Mouse (Mus musculus) fibroblast of lung, adult 2 months (primary cell): ENCODE measurements around the gene Dhx57.
"Not testable (repeated sequence)": the region's sequence is repeated elsewhere in the genome, so short reads cannot be mapped to it uniquely, and the experiment has no call there.

Experiments
- DNase-seq: peaks from one replicate; pipeline ENCODE4 v3.0.0-alpha.2; 2011; ENCODE audit warnings: low read depth

The Dhx57 gene

DNA sequence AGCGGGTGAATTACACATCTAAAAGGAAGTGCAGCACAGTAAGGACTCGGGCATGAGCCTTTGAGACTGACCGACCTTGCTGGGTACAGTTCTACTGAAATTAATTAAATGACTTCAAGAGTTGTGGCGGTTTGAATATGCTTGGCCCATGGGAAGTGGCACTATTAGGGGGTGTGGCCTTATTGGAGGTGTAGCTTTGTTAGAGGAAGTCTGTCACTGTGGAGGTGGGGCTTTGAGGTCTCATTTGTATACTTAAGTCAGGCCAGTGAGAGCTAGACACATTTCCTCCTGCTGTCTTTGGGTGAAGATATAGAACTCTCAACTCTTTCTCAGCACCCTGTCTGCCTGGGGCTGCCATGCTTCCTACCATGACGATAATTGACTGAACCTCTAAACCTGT is 35.9 kb downstream of the Dhx57 start:
- DNase-seq, result no peak

GRCm38 (mm10) chr17:80252757-80253525 is 37.3 kb downstream of the Dhx57 start:
- no peak for DNase-seq

DNA sequence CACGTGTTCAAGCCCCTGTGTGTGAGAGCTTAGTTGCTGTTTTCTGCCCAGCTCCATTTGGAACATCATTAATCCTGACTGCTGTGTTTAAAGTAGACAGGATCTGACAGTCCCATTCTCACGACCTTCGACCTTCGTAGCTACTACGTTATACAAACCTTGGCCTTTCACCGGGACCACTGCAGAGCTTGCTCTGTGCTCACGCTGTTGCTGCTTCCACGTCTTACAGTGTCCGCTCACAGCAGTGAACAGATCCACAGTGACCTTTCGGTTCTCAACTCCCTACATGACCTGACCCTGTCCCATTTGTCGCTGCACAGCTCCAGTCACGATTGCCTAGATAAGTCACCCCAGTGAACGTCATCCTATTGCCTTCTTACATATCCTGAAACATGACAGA is 47.2 kb downstream of the Dhx57 start:
- no peak for DNase-seq

GRCm38 (mm10) chr17:80241594-80241993 is 48.7 kb downstream of the Dhx57 start:
- no peak for DNase-seq

DNA sequence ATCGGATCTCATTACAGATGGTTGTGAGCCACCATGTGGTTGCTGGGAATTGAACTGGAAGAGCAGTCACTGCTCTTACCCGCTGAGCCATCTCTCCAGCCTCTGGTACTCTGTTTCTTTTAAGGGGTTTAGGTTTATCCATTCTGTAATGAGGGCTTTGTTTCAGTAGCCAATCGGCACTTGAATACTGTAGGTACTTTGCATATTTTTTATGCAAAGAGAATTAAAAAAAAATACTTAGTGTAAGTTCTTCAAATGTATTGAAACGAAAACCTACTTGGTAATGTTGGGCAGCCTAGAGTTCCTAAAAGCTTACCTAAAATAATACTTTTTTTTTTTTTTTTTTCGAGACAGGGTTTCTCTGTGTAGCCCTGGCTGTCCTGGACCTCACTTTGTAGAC is 52.8 kb downstream of the Dhx57 start:
- no peak for DNase-seq

DNA sequence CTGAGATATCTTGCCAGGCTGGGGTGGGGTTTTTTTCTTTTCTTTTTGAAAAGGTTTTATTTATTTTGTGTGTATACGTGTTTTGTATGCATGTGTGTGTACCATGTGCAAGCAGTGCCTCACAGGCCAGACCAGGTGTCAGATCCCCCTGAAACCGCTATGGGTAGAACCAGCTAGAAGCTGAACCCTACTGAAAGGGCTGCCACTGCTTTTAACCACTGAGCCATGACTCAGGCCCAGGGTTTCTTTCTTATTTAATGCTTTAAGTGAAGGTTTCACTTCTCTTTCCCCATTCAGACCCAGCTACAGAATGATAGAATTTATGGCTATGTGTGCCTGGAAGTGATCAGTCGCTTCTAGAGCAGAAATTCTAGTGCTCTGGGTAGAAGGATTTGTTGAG is 53.5 kb downstream of the Dhx57 start:
- no peak for DNase-seq

- no peak for DNase-seq
These were observed 54.8 kb downstream of the Dhx57 start for GRCm38 (mm10) chr17:80235477-80235876.

- DNase-seq, result no peak
These were observed 55.9 kb downstream of the Dhx57 start for GRCm38 (mm10) chr17:80234376-80234775.

GRCm38 (mm10) chr17:80233844-80234243 is 56.4 kb downstream of the Dhx57 start:
- no peak for DNase-seq

DNA sequence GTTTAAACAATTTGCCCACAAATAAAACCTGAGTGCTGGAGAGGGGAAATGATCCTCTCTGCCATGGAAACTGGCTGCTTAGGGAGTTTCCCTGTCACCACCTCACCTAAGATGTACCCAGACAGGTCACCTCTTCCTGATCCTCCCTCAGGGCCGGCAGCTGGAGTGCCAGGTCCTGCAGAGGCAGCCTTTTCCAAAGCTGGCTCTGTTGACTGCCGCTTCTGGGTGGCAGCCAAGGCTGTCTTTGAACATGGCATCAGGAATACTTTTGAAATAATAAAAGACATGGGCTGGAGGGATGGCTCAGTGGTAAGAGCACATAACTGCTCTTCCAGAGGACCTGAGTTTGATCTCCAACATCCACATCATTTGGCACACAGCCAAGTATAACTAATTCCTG is 60.9 kb downstream of the Dhx57 start:
- no peak for DNase-seq

DNA sequence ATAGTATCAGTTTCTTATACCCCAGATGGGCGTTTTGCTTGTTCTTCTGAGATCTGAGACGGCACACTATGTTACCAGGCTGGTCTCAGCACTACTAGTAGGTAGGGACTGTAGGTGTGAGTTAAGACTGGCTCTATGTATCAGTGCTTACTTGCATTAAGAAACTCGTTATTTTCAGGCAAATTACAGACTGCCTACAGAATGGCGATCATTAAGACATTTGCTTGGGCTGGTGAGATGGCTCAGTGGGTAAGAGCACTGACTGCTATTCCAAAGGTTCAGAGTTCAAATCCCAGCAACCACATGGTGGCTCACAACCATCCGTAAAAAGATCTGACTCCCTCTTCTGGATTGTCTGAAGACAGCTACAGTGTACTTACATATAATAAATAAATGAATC is 65.1 kb downstream of the Dhx57 start:
- DNase-seq, result not testable (repeated sequence)

DNA sequence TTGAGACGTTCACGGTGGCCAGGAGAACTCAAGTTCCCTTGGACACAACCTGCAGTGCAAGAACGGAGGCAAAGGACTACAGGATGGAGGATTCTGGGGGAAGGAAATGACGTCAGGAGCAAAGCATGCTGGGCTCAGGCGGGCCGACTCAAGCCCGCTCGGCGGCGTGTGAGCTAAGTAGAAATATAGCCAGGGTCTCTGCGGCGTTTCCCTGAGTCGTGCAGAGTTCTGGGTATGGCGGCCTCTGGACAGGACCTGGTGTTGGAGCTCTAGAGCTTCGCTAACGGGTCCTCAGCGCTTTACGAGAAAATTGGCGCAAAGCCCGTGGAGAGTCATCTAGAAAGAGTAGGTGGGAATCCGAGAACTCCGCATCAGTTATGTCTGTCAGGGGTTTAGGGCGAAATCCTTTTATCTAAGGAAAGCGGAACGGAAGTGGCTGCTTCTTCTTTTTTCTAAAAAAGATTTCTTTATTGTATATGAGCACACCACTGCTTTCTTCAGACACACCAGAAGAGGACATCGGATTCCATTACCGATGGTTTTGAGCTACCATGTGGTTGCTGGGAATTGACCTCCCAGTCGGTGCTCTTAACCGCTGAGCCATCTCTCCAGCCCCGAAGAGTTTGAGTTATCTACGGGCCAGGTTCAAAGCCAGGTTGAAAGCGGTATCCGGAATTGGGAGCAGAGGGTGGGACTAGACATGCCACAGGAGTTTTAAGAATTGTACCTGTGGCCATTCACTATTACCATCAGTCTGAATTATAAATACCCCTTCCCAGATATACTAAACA is 65.8 kb downstream of the Dhx57 start, which contains the start of gene Gemin6:
Gemin6 (plus strand) TSS at position 116 of the 791 bp plus-strand sequence.
- peak; percentile 68 for DNase-seq

GRCm38 (mm10) chr17:80223829-80224228 is 66.4 kb downstream of the Dhx57 start:
- DNase-seq, result no peak

DNA sequence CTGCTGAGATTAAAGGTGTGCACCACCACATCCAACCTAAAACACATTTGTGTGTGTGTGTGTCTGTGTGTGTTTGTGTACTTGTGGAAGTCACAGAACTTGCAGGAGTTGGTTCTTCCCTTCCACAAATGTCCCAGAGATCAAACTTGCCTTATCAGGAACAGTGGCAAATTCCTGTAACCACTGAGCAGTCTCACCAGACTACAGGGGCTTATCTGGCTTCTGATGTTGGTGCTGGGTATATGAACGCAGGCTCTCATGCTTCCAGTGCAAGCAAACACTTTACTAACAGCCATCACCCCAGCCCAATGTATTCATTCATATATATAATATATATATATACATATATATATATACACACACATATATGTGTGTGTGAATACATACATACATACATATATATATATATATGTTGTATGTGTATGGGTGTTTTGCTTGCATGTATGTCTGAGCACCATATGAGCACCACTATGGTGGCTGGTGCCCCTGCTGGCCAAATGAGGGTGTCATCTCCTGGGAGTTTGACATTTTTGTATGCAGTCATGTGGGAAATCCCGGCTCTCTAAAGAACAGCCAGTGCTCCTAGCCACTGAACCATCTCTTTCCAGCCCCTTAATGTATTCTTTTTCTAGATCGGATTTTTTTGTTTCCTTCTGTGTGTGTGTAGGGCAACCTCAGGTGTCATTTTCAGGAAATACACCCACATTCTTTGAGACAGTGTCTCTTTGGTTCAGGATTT is 68.2 kb downstream of the Dhx57 start:
- no peak for DNase-seq

DNA sequence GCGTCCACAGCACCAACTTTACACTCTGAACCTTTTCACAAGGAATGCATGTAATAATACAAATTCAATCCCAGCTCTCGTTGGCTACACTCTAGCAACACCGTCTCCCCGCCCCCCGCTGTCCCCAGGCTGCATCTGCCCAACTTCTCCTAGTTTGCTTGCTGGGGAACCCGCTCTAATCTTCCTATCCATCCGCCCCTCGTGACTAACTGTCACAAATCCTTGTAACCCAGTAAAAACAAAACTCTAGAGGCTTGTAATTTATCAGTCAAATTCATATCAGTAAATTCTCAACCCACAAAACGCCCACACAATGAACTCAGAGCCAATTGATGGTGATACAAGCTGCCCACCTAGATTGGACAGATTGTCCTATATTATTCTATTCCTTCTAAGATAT is 69.1 kb downstream of the Dhx57 start:
- no peak for DNase-seq

DNA sequence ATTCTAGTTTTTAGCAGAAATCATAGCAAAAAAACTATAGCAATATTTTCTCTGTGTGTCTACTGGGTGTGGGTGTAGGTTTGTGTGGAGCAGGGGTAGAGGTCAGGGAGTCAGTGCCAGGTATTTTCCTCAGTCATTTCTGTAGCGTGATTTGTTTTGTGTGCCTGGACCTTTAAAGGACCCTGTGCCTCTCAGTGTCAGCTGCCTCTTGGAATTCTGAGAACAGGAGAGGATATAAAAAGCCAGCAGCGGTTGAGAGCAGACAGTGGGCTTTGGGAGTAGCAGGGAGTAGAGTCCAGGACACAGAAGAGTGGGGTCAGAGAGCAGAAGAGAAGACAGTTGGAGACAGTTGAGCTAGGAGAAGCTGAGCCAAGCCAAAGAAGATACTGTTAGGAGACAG is 70.1 kb downstream of the Dhx57 start:
- no peak for DNase-seq

- not testable (repeated sequence) for DNase-seq
These were observed 76.3 kb downstream of the Dhx57 start for GRCm38 (mm10) chr17:80213998-80214397.

- peak; percentile 94 for DNase-seq
These were observed 83.3 kb downstream of the Dhx57 start, which contains the start of the genes Srsf7 and Ttc39d for GRCm38 (mm10) chr17:80206671-80207581. Srsf7 (minus strand) TSS chr17:80207307. Ttc39d (plus strand) TSS chr17:80207460.

GRCm38 (mm10) chr17:80206301-80206670 is 84.0 kb downstream of the Dhx57 start:
- DNase-seq, result no peak

GRCm38 (mm10) chr17:80205657-80206056 is 84.6 kb downstream of the Dhx57 start:
- DNase-seq, result no peak

DNA sequence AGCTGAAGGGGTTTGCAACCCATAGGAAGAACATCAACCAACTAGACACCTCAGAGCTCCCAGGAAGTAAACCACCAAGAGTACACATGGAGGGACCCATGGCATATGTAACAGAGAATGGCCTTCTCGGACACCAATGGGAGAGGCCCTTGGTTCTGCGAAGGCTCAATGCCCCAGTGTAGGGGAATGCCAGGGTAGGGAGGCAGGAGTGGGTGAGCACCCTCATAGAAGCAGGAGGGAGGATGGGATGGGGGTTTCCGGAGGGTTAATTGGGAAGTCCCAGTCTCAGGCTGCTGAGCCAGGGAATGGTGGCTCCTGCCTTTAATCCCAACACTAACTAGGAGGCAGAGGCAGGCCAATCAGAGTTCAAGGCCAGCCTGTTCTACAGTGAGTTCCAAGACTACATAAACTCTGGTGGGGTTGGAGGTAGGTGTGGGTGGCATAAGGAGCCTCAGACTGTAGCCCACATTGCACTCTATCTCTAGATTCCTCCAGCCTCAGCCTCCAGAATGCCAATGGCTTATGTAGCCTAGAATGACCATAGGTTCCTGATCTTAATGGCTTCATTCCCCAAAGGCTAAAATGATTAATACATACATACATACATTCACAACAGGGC is 91.0 kb downstream of the Dhx57 start:
- DNase-seq, result no peak
